Mouse (Mus musculus) hindbrain, embryonic 15.5 days (tissue): ENCODE results near the gene Ccnq. TPM values are rescaled to one million over a fixed set of nuclear protein-coding genes. Genes with fewer than 3 reads are reported as not detected.

ENCODE experiments used
- ATAC-seq: fragments of 200-750 bp; cut with Nextera tagmentation; 2 replicates; pipeline ENCODE4 v1.8.0; 2017; ENCODE audit warnings: low read depth, moderate number of reproducible peaks, moderate TSS enrichment; ENCODE audit not compliant: low FRiP score
- H3K27ac ChIP-seq: fragments of 300-500 bp; sonication (generic); replicated peaks from 2 replicates; pipeline ENCODE4 v1.5.1; 2015; ENCODE audit warnings: mild to moderate bottlenecking, inconsistent platforms
- H3K27me3 ChIP-seq: fragments of 300-500 bp; sonication (generic); 2 replicates; pipeline ENCODE4 v1.6.1; 2015; ENCODE audit warnings: control low read depth, inconsistent platforms
- H3K36me3 ChIP-seq: fragments of 300-500 bp; sonication (generic); 2 replicates; pipeline ENCODE4 v1.6.1; 2015; ENCODE audit warnings: control low read depth, inconsistent platforms
- H3K4me1 ChIP-seq: fragments of 300-500 bp; sonication (generic); replicated peaks from 2 replicates; pipeline ENCODE4 v1.6.1; 2015; ENCODE audit warnings: control low read depth, inconsistent platforms
- H3K4me2 ChIP-seq: fragments of 300-500 bp; sonication (generic); 2 replicates; pipeline ENCODE4 v1.6.1; 2015; ENCODE audit warnings: moderate library complexity, mild to moderate bottlenecking, inconsistent platforms
- H3K4me3 ChIP-seq: fragments of 300-500 bp; sonication (generic); 2 replicates; pipeline ENCODE4 v1.5.1; 2015; ENCODE audit warnings: mild to moderate bottlenecking, inconsistent platforms
- H3K9ac ChIP-seq: fragments of 300-500 bp; sonication (generic); 2 replicates; pipeline ENCODE4 v1.6.1; 2015; ENCODE audit warnings: inconsistent platforms
- H3K9me3 ChIP-seq: fragments of 300-500 bp; sonication (generic); 2 replicates; pipeline ENCODE4 v1.6.1; 2016; ENCODE audit warnings: control low read depth, inconsistent platforms
- WGBS: fragments of 180-500 bp; shearing (Covaris S2); methylation state at CpG from one replicate; pipeline ENCODE4 v1.1.7; 2015; 5-methylcytosine and 5-hydroxymethylcytosine counted together
- polyA plus RNA-seq: library from polyadenylated mRNA; unstranded; fragments of >200 nt; fragmentation: Nextera tagmentation; extraction: Ambion mirVana; gene quantifications from 2 replicates; pipeline ENCODE4 v1.2.1, GENCODE M21; 2015

Ccnq gene
- polyA plus RNA-seq, 1 experiment from 2014 or later: 28.0 TPM

GRCm38 (mm10) chr11:78780571-78780970 is 29.0 kb upstream of the Ccnq start:
- 77% methylated on average over 3 of the region's 3 CpGs for WGBS

GRCm38 (mm10) chr11:78780002-78780401 is 28.5 kb upstream of the Ccnq start:
- Histone ChIP-seq H3K27me3 (no peaks in the 10 kb centered on the region), H3K9ac (no peak overlapping the region), H3K27ac (no peak overlapping the region), H3K4me1 (no peaks in the 10 kb centered on the region; the same call in 1 of the 2 replicates), H3K9me3 (no peaks in the 10 kb centered on the region), H3K4me2 (no peak overlapping the region), H3K36me3 (no peaks in the 10 kb centered on the region), H3K4me3 (no peak overlapping the region)
- WGBS: 96% methylated on average over 3 of the region's 3 CpGs
- ATAC-seq: no peak

More at GRCm38 (mm10) chr11:78780571-78780970, 29.0 kb upstream of the Ccnq start:
- no peak for ATAC-seq
- no peaks in the 10 kb centered on the region for H3K36me3 ChIP-seq
- H3K4me3 ChIP-seq: no peak overlapping the region
- H3K4me1 ChIP-seq: no peaks in the 10 kb centered on the region; the same call in 1 of the 2 replicates
- no peak overlapping the region for H3K27ac ChIP-seq
- H3K9me3 ChIP-seq: no peaks in the 10 kb centered on the region
- H3K9ac ChIP-seq: no peak overlapping the region
- no peaks in the 10 kb centered on the region for H3K27me3 ChIP-seq
- H3K4me2 ChIP-seq: no peak overlapping the region

- Histone ChIP-seq H3K4me3 (no peak overlapping the region), H3K4me1 (no peaks in the 10 kb centered on the region; the same call in 1 of the 2 replicates), H3K36me3 (no peaks in the 10 kb centered on the region), H3K9ac (no peak overlapping the region), H3K9me3 (no peaks in the 10 kb centered on the region), H3K27ac (no peak overlapping the region), H3K4me2 (no peak overlapping the region), H3K27me3 (no peaks in the 10 kb centered on the region)
- no peak for ATAC-seq
- 52% methylated on average over 10 of the region's 10 CpGs for WGBS
These were observed 26.5 kb upstream of the Ccnq start for GRCm38 (mm10) chr11:78777851-78778680.

GRCm38 (mm10) chr11:78771751-78772283 is 20.3 kb upstream of the Ccnq start:
- H3K4me3 ChIP-seq: no peak overlapping the region
- peaks cover 11% of the 10 kb centered on the region; the same call in 1 of the 2 replicates for H3K4me1 ChIP-seq
- no peaks in the 10 kb centered on the region for H3K36me3 ChIP-seq
- H3K9me3 ChIP-seq: no peaks in the 10 kb centered on the region
- H3K27ac ChIP-seq: no peak overlapping the region
- H3K4me2 ChIP-seq: no peak overlapping the region
- no peak overlapping the region for H3K9ac ChIP-seq
- WGBS: 68% methylated on average over 11 of the region's 11 CpGs
- ATAC-seq: no peak
- no peaks in the 10 kb centered on the region for H3K27me3 ChIP-seq

- WGBS: 90% methylated on average over 6 of the region's 6 CpGs
- no peaks in the 10 kb centered on the region for H3K27me3 ChIP-seq
- no peaks in the 10 kb centered on the region for H3K36me3 ChIP-seq
- H3K9me3 ChIP-seq: no peaks in the 10 kb centered on the region
- no peak overlapping the region for H3K27ac ChIP-seq
- peaks cover 11% of the 10 kb centered on the region; the same call in 1 of the 2 replicates for H3K4me1 ChIP-seq
- H3K4me3 ChIP-seq: no peak overlapping the region
- no peak for ATAC-seq
- no peak overlapping the region for H3K9ac ChIP-seq
- H3K4me2 ChIP-seq: no peak overlapping the region
These were observed 18.9 kb upstream of the Ccnq start for GRCm38 (mm10) chr11:78770436-78770835.

- H3K4me1 ChIP-seq: peaks cover 11% of the 10 kb centered on the region; the same call in 1 of the 2 replicates
- H3K27ac ChIP-seq: no peak overlapping the region
- H3K27me3 ChIP-seq: no peaks in the 10 kb centered on the region
- 17% methylated on average over 3 of the region's 3 CpGs for WGBS
- no peak for ATAC-seq
- no peak overlapping the region for H3K4me2 ChIP-seq
- H3K9ac ChIP-seq: no peak overlapping the region
- no peak overlapping the region for H3K4me3 ChIP-seq
- H3K9me3 ChIP-seq: no peaks in the 10 kb centered on the region
- no peaks in the 10 kb centered on the region for H3K36me3 ChIP-seq
These were observed 17.2 kb upstream of the Ccnq start for GRCm38 (mm10) chr11:78768778-78769177.

GRCm38 (mm10) chr11:78766069-78766830 is 14.7 kb upstream of the Ccnq start:
- no peaks in the 10 kb centered on the region for H3K36me3 ChIP-seq
- H3K27me3 ChIP-seq: no peaks in the 10 kb centered on the region
- H3K9ac ChIP-seq: no peak overlapping the region
- no peak overlapping the region for H3K4me2 ChIP-seq
- no peak overlapping the region for H3K4me3 ChIP-seq
- ATAC-seq: no peak
- no peaks in the 10 kb centered on the region for H3K9me3 ChIP-seq
- 90% methylated on average over 6 of the region's 6 CpGs for WGBS
- H3K4me1 ChIP-seq: peaks cover 8% of the 10 kb centered on the region; the same call in 1 of the 2 replicates
- H3K27ac ChIP-seq: no peak overlapping the region

GRCm38 (mm10) chr11:78764820-78765219 is 13.3 kb upstream of the Ccnq start:
- H3K4me3 ChIP-seq: no peak overlapping the region
- 79% methylated on average over 6 of the region's 6 CpGs for WGBS

GRCm38 (mm10) chr11:78764304-78764703 is 12.8 kb upstream of the Ccnq start:
- no peak overlapping the region for H3K9ac ChIP-seq
- H3K4me2 ChIP-seq: no peak overlapping the region
- H3K36me3 ChIP-seq: no peaks in the 10 kb centered on the region
- no peaks in the 10 kb centered on the region for H3K27me3 ChIP-seq
- 82% methylated on average over 8 of the region's 8 CpGs for WGBS
- H3K27ac ChIP-seq: no peak overlapping the region
- no peak for ATAC-seq
- peaks cover 8% of the 10 kb centered on the region; the same call in 1 of the 2 replicates for H3K4me1 ChIP-seq
- no peak overlapping the region for H3K4me3 ChIP-seq
- H3K9me3 ChIP-seq: no peaks in the 10 kb centered on the region

More at GRCm38 (mm10) chr11:78764820-78765219, 13.3 kb upstream of the Ccnq start:
- Histone ChIP-seq H3K9me3 (no peaks in the 10 kb centered on the region), H3K4me2 (no peak overlapping the region), H3K9ac (no peak overlapping the region), H3K36me3 (no peaks in the 10 kb centered on the region), H3K27ac (no peak overlapping the region), H3K27me3 (no peaks in the 10 kb centered on the region), H3K4me1 (peaks cover 8% of the 10 kb centered on the region; the same call in 1 of the 2 replicates)
- no peak for ATAC-seq

GRCm38 (mm10) chr11:78762201-78762600 is 10.7 kb upstream of the Ccnq start:
- WGBS: 26% methylated on average over 5 of the region's 5 CpGs
- H3K4me1 ChIP-seq: no peaks in the 10 kb centered on the region
- H3K27me3 ChIP-seq: no peaks in the 10 kb centered on the region
- ATAC-seq: no peak
- no peak overlapping the region for H3K4me3 ChIP-seq
- no peak overlapping the region for H3K27ac ChIP-seq
- no peak overlapping the region for H3K9ac ChIP-seq
- no peaks in the 10 kb centered on the region for H3K36me3 ChIP-seq
- H3K9me3 ChIP-seq: no peaks in the 10 kb centered on the region
- H3K4me2 ChIP-seq: no peak overlapping the region

GRCm38 (mm10) chr11:78761086-78761485 is 9.6 kb upstream of the Ccnq start:
- Histone ChIP-seq H3K36me3 (no peaks in the 10 kb centered on the region), H3K9ac (no peak overlapping the region), H3K4me3 (no peak overlapping the region), H3K9me3 (no peaks in the 10 kb centered on the region), H3K27ac (no peak overlapping the region), H3K4me2 (no peak overlapping the region), H3K27me3 (no peaks in the 10 kb centered on the region), H3K4me1 (no peaks in the 10 kb centered on the region)
- WGBS: 39% methylated on average over 9 of the region's 9 CpGs
- no peak for ATAC-seq

- Histone ChIP-seq H3K9me3 (no peaks in the 10 kb centered on the region), H3K4me3 (no peak overlapping the region), H3K36me3 (no peaks in the 10 kb centered on the region), H3K27ac (no peak overlapping the region), H3K4me1 (peaks cover 11% of the 10 kb centered on the region), H3K27me3 (no peaks in the 10 kb centered on the region), H3K4me2 (no peak overlapping the region), H3K9ac (no peak overlapping the region)
- ATAC-seq: no peak
- WGBS: 75% methylated on average over 1 of the region's 1 CpGs
These were observed 3.8 kb upstream of the Ccnq start for GRCm38 (mm10) chr11:78755299-78755698.
